Mouse (Mus musculus): Measurements from ENCODE around the gene Tmprss6.

GRCm38 (mm10) chr15:78403301-78403741, 65.1 kb downstream of the Tmprss6 start:
- TF ChIP-seq GATA1 (IDR thresholded peaks at IDR 0.05; ENCODE audit: borderline replicate concordance, low read length) (no peak), TAL1 (conservative IDR thresholded peaks at IDR 0.05; ENCODE audit: low read depth, low read length) (no peak)

Data from G1E (cell line).